Mouse (Mus musculus): ENCODE results near the gene Atp5l. TPM values are rescaled to one million over a fixed set of nuclear protein-coding genes. Genes with fewer than 3 reads are reported as not detected.

Gene Atp5l
- polyA plus RNA-seq, 1 experiment from 2014 or later, result 980 TPM

DNA sequence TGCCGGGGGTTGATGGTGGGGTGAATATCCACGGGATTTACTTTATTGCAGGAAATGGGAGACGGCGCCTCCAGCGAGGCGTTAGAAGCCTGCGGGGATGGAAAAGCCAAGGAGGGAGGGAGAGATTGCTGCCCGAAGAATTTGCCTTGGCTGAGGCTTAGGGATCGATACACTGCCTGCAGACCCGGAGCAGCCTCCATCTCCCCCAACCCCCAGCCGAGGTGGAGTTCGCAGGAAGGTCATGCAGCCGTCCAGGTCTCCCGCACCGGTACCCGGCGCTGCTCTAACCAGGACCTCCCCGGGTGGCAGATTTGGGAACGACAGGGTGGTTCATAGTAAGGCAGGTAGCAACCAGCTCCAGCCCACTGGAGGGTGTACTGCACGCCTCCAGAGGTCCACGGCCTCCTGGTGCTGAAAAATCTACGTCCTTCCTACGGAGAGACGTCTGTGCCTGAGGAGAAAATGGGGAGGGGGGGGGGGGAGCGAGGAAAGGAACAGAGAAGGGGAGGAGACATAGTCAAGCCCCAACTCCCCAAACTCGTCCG, 38.0 kb downstream of the Atp5l start:
- peaks cover 27% of the 10 kb centered on the region for H3K4me1 ChIP-seq (replicated peaks; ENCODE audit: control insufficient read depth, insufficient read depth, low read length)
- ATAC-seq (ENCODE audit: low FRiP score) (peak; percentile 35), DNase-seq (ENCODE audit: low spot score) (peak; percentile 62)
- H3K27me3 ChIP-seq (ENCODE audit: control insufficient read depth, insufficient read depth, low read length), result no peaks in the 10 kb centered on the region
- H3K4me2 ChIP-seq (replicated peaks), result peak overlapping the region; percentile 99
- no peaks in the 10 kb centered on the region for H3K9me3 ChIP-seq (ENCODE audit: control insufficient read depth, low read length)
- H3K9ac ChIP-seq, result peak overlapping the region; percentile 96
- WGBS, result 0% methylated on average over 26 of the region's 27 CpGs
- peak overlapping the region; percentile 99 for H3K27ac ChIP-seq
- 0 out of 2 replicates have a peak, but pooled peaks cover 4% of the 10 kb centered on the region for H3K36me3 ChIP-seq (replicated peaks; ENCODE audit: control insufficient read depth, insufficient read depth)
- H3K4me3 ChIP-seq (replicated peaks; ENCODE audit: low read length), result peak overlapping the region; percentile 88

DNA sequence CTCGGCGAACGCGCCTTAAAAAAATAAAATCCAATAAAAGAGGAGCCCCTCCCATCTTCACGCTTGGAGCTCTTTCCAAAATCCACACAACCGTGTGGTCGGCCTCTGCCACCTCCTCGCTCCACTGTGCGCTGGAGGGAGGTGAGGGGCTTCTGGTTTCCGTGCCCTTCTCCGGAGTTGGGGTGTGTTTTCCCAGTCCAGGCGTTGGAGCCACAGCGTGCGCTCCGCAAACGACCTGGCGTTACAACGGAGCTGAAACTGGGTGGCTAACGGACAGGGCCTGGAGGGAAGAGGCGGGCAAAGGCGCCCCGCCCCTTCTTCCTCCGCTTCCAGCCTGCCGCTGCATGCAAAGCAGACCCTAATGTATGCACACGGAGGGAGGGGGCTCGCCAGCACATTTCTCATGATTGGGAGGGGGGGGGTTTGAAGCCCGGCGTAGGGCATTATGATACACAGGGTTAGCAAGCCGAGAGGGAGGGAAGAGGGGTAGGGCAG, 38.6 kb downstream of the Atp5l start:
- no peaks in the 10 kb centered on the region for H3K9me3 ChIP-seq (ENCODE audit: control insufficient read depth, low read length)

DNA sequence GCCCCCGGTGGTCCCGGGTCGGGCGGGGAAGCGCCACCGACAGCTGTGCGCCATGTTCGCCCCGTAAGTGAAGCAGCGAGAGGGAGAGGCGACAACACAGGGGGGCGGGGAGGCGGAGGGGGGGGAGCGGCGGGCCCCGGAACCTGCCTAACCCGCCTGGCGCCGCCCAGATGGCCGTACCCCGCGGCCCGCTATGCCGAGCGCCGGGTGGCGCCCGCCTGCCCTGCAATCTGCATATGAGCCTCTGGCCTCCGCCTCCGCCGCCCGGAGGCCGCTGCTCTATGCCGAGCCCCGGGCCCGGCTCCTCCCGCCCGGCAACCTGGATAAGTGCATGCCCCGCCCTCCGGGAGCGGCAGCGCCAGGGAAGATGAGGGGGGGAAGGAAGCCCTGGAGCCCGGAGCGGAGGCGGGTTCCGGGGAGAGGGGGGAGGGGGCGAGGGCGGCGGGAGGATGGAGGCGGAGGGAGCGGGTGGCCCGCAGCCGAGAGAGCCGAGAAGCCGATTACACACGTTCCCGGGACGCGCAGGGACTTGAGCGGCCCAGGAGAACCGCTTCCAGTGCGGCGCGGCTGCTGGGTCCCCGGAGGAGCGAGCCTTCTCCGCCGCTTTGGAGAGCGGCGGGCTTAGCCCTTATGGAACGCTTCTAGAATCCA, 39.2 kb downstream of the Atp5l start, which contains the start of gene Kmt2a:
Gene Kmt2a (minus strand): TSS at position 76 of the 651 bp plus-strand sequence.
- peak within 1 kb of the TSS; percentile 99 for H3K4me2 ChIP-seq (replicated peaks)
- H3K36me3 ChIP-seq (replicated peaks; ENCODE audit: control insufficient read depth, insufficient read depth), result 0 out of 2 replicates have a peak, but pooled peaks cover 4% of the 10 kb centered on the region
- H3K27ac ChIP-seq, result peak within 1 kb of the TSS; percentile 99
- WGBS, result under 1% methylated on average over 44 of the region's 71 CpGs
- no peaks in the 10 kb centered on the region for H3K9me3 ChIP-seq (ENCODE audit: control insufficient read depth, low read length)
- no peaks in the 10 kb centered on the region for H3K27me3 ChIP-seq (ENCODE audit: control insufficient read depth, insufficient read depth, low read length)
- ATAC-seq (ENCODE audit: low FRiP score), result peak; percentile 77
- H3K9ac ChIP-seq, result peak within 1 kb of the TSS; percentile 96
- DNase-seq (ENCODE audit: low spot score), result peak; percentile 98
- peak within 1 kb of the TSS; percentile 88 for H3K4me3 ChIP-seq (replicated peaks; ENCODE audit: low read length)
- H3K4me1 ChIP-seq (replicated peaks; ENCODE audit: control insufficient read depth, insufficient read depth, low read length), result peaks cover 38% of the 10 kb centered on the region

More for the DNA sequence above, 38.6 kb downstream of the Atp5l start:
- H3K9ac ChIP-seq, result peak overlapping the region; percentile 96
- 0 out of 2 replicates have a peak, but pooled peaks cover 4% of the 10 kb centered on the region for H3K36me3 ChIP-seq (replicated peaks; ENCODE audit: control insufficient read depth, insufficient read depth)
- no peaks in the 10 kb centered on the region for H3K27me3 ChIP-seq (ENCODE audit: control insufficient read depth, insufficient read depth, low read length)
- WGBS, result under 1% methylated on average over 29 of the region's 29 CpGs
- H3K27ac ChIP-seq, result peak overlapping the region; percentile 99
- H3K4me1 ChIP-seq (replicated peaks; ENCODE audit: control insufficient read depth, insufficient read depth, low read length), result peaks cover 32% of the 10 kb centered on the region
- H3K4me3 ChIP-seq (replicated peaks; ENCODE audit: low read length), result peak overlapping the region; percentile 88
- ATAC-seq (ENCODE audit: low FRiP score) (peak; percentile 79), DNase-seq (ENCODE audit: low spot score) (peak; percentile 85)
- peak overlapping the region; percentile 99 for H3K4me2 ChIP-seq (replicated peaks)

DNA sequence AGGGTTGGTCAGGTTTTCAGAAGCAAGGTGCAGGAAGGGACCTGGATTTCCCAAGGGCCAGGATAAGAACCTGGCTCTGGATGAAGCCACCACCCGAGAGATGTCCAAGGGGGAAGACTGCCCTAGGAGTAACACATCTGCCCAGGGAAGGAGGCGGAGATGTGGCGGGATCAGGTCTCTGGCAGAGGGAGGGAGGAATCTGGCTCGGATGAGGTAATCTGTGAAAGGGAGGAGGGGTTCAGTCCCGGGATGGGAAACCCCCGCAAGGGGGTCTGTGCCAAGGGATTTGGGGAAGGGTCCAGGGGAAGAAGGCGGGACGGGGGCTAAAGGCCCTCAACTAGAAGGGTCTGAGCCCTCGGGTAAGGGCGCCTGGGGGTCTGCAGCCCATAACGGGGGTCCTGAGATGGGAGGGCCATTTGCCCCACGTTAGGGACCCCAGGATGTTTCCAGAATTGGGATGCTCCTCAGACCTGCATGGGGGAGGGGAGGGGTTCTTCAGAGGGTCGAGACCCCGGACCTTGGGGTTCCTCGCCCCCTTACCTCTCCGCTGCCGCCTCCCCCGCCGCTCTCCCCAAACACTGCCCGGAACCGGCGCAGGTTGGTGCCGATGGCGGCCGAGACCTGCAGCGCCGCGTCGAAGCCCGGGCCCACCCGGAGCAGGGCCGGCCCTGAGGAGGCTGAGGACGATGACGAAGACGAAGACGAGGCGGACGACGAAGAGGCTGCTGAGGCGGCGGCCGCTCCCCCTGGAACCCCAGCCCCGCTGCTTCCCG, 40.0 kb downstream of the Atp5l start:
- peak overlapping the region; percentile 80 for H3K4me2 ChIP-seq (replicated peaks)
- no peaks in the 10 kb centered on the region for H3K27me3 ChIP-seq (ENCODE audit: control insufficient read depth, insufficient read depth, low read length)
- peak overlapping the region; percentile 96 for H3K9ac ChIP-seq
- no peaks in the 10 kb centered on the region for H3K9me3 ChIP-seq (ENCODE audit: control insufficient read depth, low read length)
- H3K27ac ChIP-seq, result peak overlapping the region; percentile 99
- 0 out of 2 replicates have a peak, but pooled peaks cover 4% of the 10 kb centered on the region for H3K36me3 ChIP-seq (replicated peaks; ENCODE audit: control insufficient read depth, insufficient read depth)
- 0 out of 2 replicates have a peak, but pooled peaks have one; percentile 5 for ATAC-seq (ENCODE audit: low FRiP score)
- H3K4me1 ChIP-seq (replicated peaks; ENCODE audit: control insufficient read depth, insufficient read depth, low read length), result peaks cover 46% of the 10 kb centered on the region
- 0% methylated on average over 41 of the region's 44 CpGs for WGBS
- DNase-seq (ENCODE audit: low spot score), result no peak
- peak overlapping the region; percentile 88 for H3K4me3 ChIP-seq (replicated peaks; ENCODE audit: low read length)

DNA sequence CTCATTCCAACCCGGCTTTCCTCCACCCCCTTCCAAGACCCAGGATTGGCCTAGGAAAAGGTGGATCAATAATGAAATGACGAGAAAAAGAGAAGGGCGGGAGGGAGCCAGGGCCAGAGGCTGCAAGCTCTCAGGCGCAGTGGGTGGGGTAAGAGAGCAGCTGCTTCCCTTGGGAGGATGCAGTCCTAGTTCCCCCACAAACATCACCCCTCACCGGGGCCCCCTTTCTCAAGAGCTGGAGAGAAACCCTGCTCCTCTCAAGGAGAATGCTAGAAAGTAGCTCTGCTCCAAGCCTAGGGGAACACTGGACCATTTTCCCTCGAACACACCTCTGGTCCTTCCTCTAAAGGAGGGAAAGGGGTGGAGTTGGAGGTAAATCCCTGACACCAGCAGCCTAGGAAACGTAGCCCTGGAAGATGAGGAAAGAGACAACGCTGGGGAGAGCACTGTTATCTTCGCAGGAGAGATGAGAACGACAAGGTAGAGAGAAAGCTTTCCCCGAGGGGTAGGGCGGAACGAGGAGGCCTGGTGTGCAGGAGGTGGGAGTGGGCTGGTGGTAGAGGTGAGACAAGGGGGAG, 40.8 kb downstream of the Atp5l start:
- ATAC-seq (ENCODE audit: low FRiP score), result no peak
- peaks cover 52% of the 10 kb centered on the region for H3K4me1 ChIP-seq (replicated peaks; ENCODE audit: control insufficient read depth, insufficient read depth, low read length)
- DNase-seq (ENCODE audit: low spot score), result no peak

DNA sequence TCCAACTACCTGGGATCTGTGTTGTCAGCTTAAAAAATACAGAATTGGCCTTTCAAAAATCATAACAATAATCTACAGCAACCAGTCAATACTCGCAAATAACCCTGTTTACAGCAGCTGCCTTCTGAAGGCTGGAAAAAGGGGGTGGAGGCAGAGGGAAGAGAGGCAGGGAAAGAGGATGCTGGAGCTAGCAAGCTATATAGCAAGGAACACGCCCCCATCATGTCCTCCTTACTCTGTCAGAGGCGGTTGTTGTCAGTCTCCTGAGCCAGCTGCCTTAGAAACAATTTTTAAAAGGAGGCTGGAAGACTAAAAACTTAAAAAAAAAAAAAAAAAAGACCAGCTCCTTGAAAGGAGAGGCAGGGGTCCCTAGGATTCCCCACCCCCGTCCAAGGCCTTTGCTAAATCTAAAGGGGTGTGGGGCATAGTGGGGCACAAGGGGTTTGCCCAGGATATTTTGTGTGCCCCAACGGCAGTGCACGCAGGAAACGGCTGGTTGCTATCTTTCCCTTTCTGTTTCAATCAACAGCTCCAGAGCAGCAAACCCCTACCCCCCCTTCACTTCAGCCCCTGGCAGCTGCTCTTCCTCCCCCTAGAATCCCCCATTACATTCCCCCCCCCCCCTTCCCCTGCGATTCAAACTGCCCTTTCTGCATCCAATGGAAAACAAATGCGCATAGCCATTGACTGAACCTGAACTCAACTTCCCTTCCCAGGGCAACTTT, 41.6 kb downstream of the Atp5l start:
- peaks cover 56% of the 10 kb centered on the region for H3K4me1 ChIP-seq (replicated peaks; ENCODE audit: control insufficient read depth, insufficient read depth, low read length)
- ATAC-seq (ENCODE audit: low FRiP score) (no peak), DNase-seq (ENCODE audit: low spot score) (no peak)
- H3K4me2 ChIP-seq (replicated peaks), result peak overlapping the region; percentile 80
- peak overlapping the region; percentile 99 for H3K27ac ChIP-seq
- peak overlapping the region; percentile 96 for H3K9ac ChIP-seq
- 19% methylated on average over 9 of the region's 9 CpGs for WGBS
- H3K27me3 ChIP-seq (ENCODE audit: control insufficient read depth, insufficient read depth, low read length), result no peaks in the 10 kb centered on the region
- no peaks in the 10 kb centered on the region for H3K9me3 ChIP-seq (ENCODE audit: control insufficient read depth, low read length)
- 0 out of 2 replicates have a peak, but pooled peaks cover 4% of the 10 kb centered on the region for H3K36me3 ChIP-seq (replicated peaks; ENCODE audit: control insufficient read depth, insufficient read depth)
- peak overlapping the region; percentile 88 for H3K4me3 ChIP-seq (replicated peaks; ENCODE audit: low read length)

More for the DNA sequence above, 40.8 kb downstream of the Atp5l start:
- Histone ChIP-seq H3K36me3 (replicated peaks; ENCODE audit: control insufficient read depth, insufficient read depth) (0 out of 2 replicates have a peak, but pooled peaks cover 4% of the 10 kb centered on the region), H3K27ac (peak overlapping the region; percentile 99), H3K9ac (peak overlapping the region; percentile 96), H3K4me3 (replicated peaks; ENCODE audit: low read length) (peak overlapping the region; percentile 88), H3K9me3 (ENCODE audit: control insufficient read depth, low read length) (no peaks in the 10 kb centered on the region), H3K27me3 (ENCODE audit: control insufficient read depth, insufficient read depth, low read length) (no peaks in the 10 kb centered on the region), H3K4me2 (replicated peaks) (peak overlapping the region; percentile 80)
- 0% methylated on average over 13 of the region's 13 CpGs for WGBS

DNA sequence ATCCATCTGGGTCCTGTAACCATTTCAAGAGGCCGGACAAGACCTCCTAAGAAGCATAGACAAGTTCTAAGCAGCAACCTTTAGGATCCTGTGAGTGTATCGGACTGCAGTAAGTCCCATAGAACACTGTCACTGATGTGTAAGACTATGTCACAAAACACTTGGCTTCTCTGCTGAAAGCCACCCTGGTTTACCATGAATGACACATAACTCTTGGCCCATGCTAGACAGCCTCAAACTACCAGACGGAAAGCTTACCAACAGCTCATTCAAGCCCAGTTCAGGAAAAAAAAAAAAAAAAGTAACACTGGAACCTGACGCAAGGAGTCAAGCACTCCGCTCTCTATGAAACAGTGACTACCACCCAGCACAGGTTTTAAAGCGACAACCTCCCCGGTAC, 42.9 kb downstream of the Atp5l start:
- ATAC-seq (ENCODE audit: low FRiP score) (no peak), DNase-seq (ENCODE audit: low spot score) (no peak)
- H3K27me3 ChIP-seq (ENCODE audit: control insufficient read depth, insufficient read depth, low read length), result no peaks in the 10 kb centered on the region
- no peak overlapping the region for H3K27ac ChIP-seq
- no peak overlapping the region for H3K4me3 ChIP-seq (replicated peaks; ENCODE audit: low read length)
- H3K36me3 ChIP-seq (replicated peaks; ENCODE audit: control insufficient read depth, insufficient read depth), result 0 out of 2 replicates have a peak, but pooled peaks cover 4% of the 10 kb centered on the region
- H3K4me2 ChIP-seq (replicated peaks), result peak overlapping the region; percentile 80
- H3K9me3 ChIP-seq (ENCODE audit: control insufficient read depth, low read length), result no peaks in the 10 kb centered on the region
- 88% methylated on average over 7 of the region's 7 CpGs for WGBS
- H3K4me1 ChIP-seq (replicated peaks; ENCODE audit: control insufficient read depth, insufficient read depth, low read length), result peaks cover 52% of the 10 kb centered on the region
- H3K9ac ChIP-seq, result 0 out of 2 replicates have a peak overlapping the region, but pooled peaks have one; percentile 96

DNA sequence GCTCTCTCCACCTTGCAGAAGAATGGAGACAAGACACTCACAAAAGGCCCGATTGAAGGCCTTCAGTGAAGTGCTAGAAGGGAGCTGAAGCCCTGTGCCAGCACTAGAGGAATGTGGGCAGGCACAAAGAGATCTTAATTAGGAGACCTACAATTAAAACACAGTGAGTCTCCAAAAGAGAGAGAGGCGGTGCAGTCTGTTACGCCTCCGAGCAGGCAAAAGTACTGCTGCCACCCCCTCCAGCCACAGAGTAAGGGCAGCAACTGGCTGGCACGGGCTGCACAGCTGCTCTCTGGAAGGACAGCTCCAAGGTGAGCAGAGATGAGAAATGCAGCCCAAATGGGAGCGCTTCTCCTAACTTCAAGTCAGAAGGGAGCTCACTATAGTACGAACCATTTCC, 45.1 kb downstream of the Atp5l start:
- H3K27ac ChIP-seq, result no peak overlapping the region

More for the DNA sequence above, 45.1 kb downstream of the Atp5l start:
- H3K4me1 ChIP-seq (replicated peaks; ENCODE audit: control insufficient read depth, insufficient read depth, low read length), result peaks cover 52% of the 10 kb centered on the region
- no peaks in the 10 kb centered on the region for H3K27me3 ChIP-seq (ENCODE audit: control insufficient read depth, insufficient read depth, low read length)
- no peak for DNase-seq (ENCODE audit: low spot score)
- H3K4me3 ChIP-seq (replicated peaks; ENCODE audit: low read length), result no peak overlapping the region
- no peaks in the 10 kb centered on the region for H3K9me3 ChIP-seq (ENCODE audit: control insufficient read depth, low read length)
- no peak overlapping the region for H3K9ac ChIP-seq
- H3K4me2 ChIP-seq (replicated peaks), result no peak overlapping the region
- peaks cover 7% of the 10 kb centered on the region for H3K36me3 ChIP-seq (replicated peaks; ENCODE audit: control insufficient read depth, insufficient read depth)
- ATAC-seq (ENCODE audit: low FRiP score), result no peak
- WGBS, result 48% methylated on average over 7 of the region's 7 CpGs

Measured in hindbrain, embryonic 14.5 days (tissue).